Mouse (Mus musculus): ENCODE data around the gene Emc10. TPM values are rescaled to one million over a fixed set of nuclear protein-coding genes. Genes with fewer than 3 reads are reported as not detected.
A peak's percentile ranks its signal among the peaks of the same experiment; 100 is the strongest.

The Emc10 gene
- polyA plus RNA-seq, 1 experiment from 2014 or later: 114 TPM

- H3K27ac ChIP-seq (replicated peaks in 1 of 2; ENCODE audit: control insufficient read depth in 1 of 2, insufficient read depth in 1 of 2, low read depth in 2 of 2, low read length in 2 of 2): no peak overlapping the region
- WGBS: 70% methylated on average over 1 of the region's 1 CpGs
- no peak for ATAC-seq (ENCODE audit: insufficient number of reproducible peaks, insufficient read depth, low FRiP score, low read depth)
- peaks cover 7 to 8% of the 10 kb centered on the region in 2 experiments for H3K4me1 ChIP-seq (ENCODE audit: control insufficient read depth in 2 of 2, insufficient read depth in 2 of 2, low read length in 2 of 2)
- no peaks in the 10 kb centered on the region for H3K9me3 ChIP-seq (ENCODE audit: control insufficient read depth, low read length)
- peaks cover 9% of the 10 kb centered on the region; the same call in 1 of the 2 replicates for H3K27me3 ChIP-seq (ENCODE audit: control insufficient read depth, insufficient read depth, low read length)
- H3K9ac ChIP-seq (ENCODE audit: low read length): no peak overlapping the region
- H3K4me2 ChIP-seq (ENCODE audit: low read length): no peak overlapping the region
- no peak overlapping the region for H3K4me3 ChIP-seq (ENCODE audit: control insufficient read depth in 1 of 2, insufficient read depth in 1 of 2, low read depth in 1 of 2, low read length in 2 of 2)
- peaks cover 7% of the 10 kb centered on the region; the same call in 1 of the 2 replicates for H3K36me3 ChIP-seq (ENCODE audit: control insufficient read depth, insufficient read depth, low read length)
Measured at GRCm38 (mm10) chr7:44498922-44499321, 2.6 kb upstream of the Emc10 start.

DNA sequence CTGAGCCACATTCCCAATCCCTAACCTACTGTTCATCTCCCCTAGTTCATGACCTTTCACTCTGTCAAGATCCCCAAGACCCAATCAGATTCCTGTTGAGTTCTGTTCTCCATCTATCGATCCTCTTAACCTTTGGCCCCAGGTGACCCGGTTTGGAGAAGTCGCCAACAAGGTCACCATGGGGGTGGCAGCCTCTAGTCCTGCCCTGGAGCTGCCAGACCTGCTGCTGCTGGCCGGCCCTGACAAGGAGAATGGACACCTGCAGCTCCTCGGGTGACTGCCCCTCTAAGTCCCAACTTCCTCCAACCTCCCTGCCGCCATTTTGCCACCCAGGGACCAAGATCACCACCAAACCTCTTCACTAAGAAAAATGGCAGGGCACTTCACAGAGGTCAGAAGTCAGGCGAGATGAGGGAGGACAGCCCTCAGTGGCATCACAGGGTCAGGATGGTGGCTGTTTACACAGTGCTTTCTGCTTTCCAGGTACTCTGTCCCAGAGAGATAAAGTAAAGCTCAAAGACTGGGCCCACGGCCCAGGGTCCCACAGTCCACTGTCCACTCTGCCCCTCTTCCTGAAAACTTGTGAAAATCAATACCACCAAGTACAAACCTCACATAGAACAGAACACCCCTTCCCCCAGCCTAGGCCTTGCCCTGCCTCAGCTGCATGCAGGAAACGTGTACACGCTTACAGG lies 1.2 kb upstream of the Emc10 start:
- WGBS: 84% methylated on average over 10 of the region's 10 CpGs
- Histone ChIP-seq H3K9ac (ENCODE audit: low read length) (no peak overlapping the region), H3K4me1 (ENCODE audit: control insufficient read depth in 2 of 2, insufficient read depth in 2 of 2, low read length in 2 of 2) (peaks cover 7 to 8% of the 10 kb centered on the region in 2 experiments), H3K27ac (replicated peaks in 1 of 2; ENCODE audit: control insufficient read depth in 1 of 2, insufficient read depth in 1 of 2, low read depth in 2 of 2, low read length in 2 of 2) (no peak overlapping the region), H3K4me3 (ENCODE audit: control insufficient read depth in 1 of 2, insufficient read depth in 1 of 2, low read depth in 1 of 2, low read length in 2 of 2) (0 out of 4 replicates have a peak overlapping the region, but pooled peaks of 1 of the 2 experiments have one; percentile 76), H3K4me2 (ENCODE audit: low read length) (peak overlapping the region; percentile 85), H3K36me3 (ENCODE audit: control insufficient read depth, insufficient read depth, low read length) (peaks cover 18% of the 10 kb centered on the region; the same call in 1 of the 2 replicates), H3K27me3 (ENCODE audit: control insufficient read depth, insufficient read depth, low read length) (peaks cover 9% of the 10 kb centered on the region; the same call in 1 of the 2 replicates), H3K9me3 (ENCODE audit: control insufficient read depth, low read length) (no peaks in the 10 kb centered on the region)
- no peak for ATAC-seq (ENCODE audit: insufficient number of reproducible peaks, insufficient read depth, low FRiP score, low read depth)

DNA sequence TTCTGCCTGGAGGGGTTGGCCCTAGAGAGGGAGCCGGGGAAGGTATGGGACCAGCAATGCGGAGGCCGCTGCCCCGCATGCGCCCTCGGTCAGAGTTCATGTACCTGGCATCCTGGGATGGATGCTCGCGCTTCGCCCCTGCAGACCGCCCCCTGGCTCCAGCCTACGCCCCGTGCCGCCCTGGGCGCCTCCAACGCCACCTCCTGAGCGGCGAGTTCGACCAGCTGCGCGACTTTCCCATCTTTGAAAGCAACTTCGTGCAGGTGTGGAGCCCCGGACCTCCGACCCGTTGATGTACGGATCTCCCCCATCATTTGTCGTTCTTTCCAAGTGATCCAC lies 411 bp upstream of the Emc10 start:
- Histone ChIP-seq H3K4me3 (ENCODE audit: control insufficient read depth in 1 of 2, insufficient read depth in 1 of 2, low read depth in 1 of 2, low read length in 2 of 2) (peak overlapping the region; percentile 69 to 76), H3K9ac (ENCODE audit: low read length) (peak overlapping the region; percentile 83), H3K27me3 (ENCODE audit: control insufficient read depth, insufficient read depth, low read length) (peaks cover 9% of the 10 kb centered on the region; the same call in 1 of the 2 replicates), H3K36me3 (ENCODE audit: control insufficient read depth, insufficient read depth, low read length) (peaks cover 25% of the 10 kb centered on the region), H3K9me3 (ENCODE audit: control insufficient read depth, low read length) (no peaks in the 10 kb centered on the region), H3K27ac (replicated peaks in 1 of 2; ENCODE audit: control insufficient read depth in 1 of 2, insufficient read depth in 1 of 2, low read depth in 2 of 2, low read length in 2 of 2) (peak overlapping the region; percentile 66 to 91), H3K4me1 (ENCODE audit: control insufficient read depth in 2 of 2, insufficient read depth in 2 of 2, low read length in 2 of 2) (peaks cover 7 to 8% of the 10 kb centered on the region in 2 experiments), H3K4me2 (ENCODE audit: low read length) (peak overlapping the region; percentile 85)
- WGBS: 1% methylated on average over 25 of the region's 26 CpGs
- ATAC-seq (ENCODE audit: insufficient number of reproducible peaks, insufficient read depth, low FRiP score, low read depth): no peak

DNA sequence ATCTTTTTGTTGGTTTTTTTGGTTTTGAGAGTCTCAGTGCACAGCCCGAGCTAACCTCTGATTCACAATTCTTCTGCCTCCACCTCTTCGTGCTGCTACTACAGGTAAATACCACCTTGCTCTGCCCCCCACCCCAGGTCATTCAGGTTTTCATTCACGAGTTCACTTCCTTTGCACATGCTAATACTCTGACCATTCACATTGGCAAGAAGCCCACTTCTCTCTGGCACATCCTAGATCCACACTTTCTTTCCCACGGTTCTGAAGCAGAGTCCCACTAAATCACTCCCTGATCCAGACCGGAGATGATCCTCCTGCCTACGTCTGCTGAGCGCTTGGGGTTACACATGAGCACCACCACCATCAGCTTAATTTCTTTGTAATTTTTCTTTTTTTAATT lies 1.2 kb downstream of the Emc10 start:
- no peak for ATAC-seq (ENCODE audit: insufficient number of reproducible peaks, insufficient read depth, low FRiP score, low read depth)
- H3K4me3 ChIP-seq (ENCODE audit: control insufficient read depth in 1 of 2, insufficient read depth in 1 of 2, low read depth in 1 of 2, low read length in 2 of 2): peak overlapping the region in 1 of 2 experiments; percentile 76; a peak in 1 of 4 replicates

GRCm38 (mm10) chr7:44494681-44495080 lies 1.6 kb downstream of the Emc10 start:
- WGBS: 87% methylated on average over 12 of the region's 12 CpGs
- peaks cover 46% of the 10 kb centered on the region for H3K36me3 ChIP-seq (ENCODE audit: control insufficient read depth, insufficient read depth, low read length)
- H3K27ac ChIP-seq (replicated peaks in 1 of 2; ENCODE audit: control insufficient read depth in 1 of 2, insufficient read depth in 1 of 2, low read depth in 2 of 2, low read length in 2 of 2): no peak overlapping the region
- H3K4me3 ChIP-seq (ENCODE audit: control insufficient read depth in 1 of 2, insufficient read depth in 1 of 2, low read depth in 1 of 2, low read length in 2 of 2): no peak overlapping the region
- ATAC-seq (ENCODE audit: insufficient number of reproducible peaks, insufficient read depth, low FRiP score, low read depth): no peak
- 0 out of 2 replicates have a peak, but pooled peaks cover 4% of the 10 kb centered on the region for H3K27me3 ChIP-seq (ENCODE audit: control insufficient read depth, insufficient read depth, low read length)
- H3K4me2 ChIP-seq (ENCODE audit: low read length): no peak overlapping the region
- no peak overlapping the region for H3K9ac ChIP-seq (ENCODE audit: low read length)
- H3K4me1 ChIP-seq (ENCODE audit: control insufficient read depth in 2 of 2, insufficient read depth in 2 of 2, low read length in 2 of 2): peaks cover 9 to 13% of the 10 kb centered on the region in 2 experiments
- no peaks in the 10 kb centered on the region for H3K9me3 ChIP-seq (ENCODE audit: control insufficient read depth, low read length)

More for the DNA sequence above, 1.2 kb downstream of the Emc10 start:
- H3K27ac ChIP-seq (replicated peaks in 1 of 2; ENCODE audit: control insufficient read depth in 1 of 2, insufficient read depth in 1 of 2, low read depth in 2 of 2, low read length in 2 of 2): no peak overlapping the region
- H3K4me2 ChIP-seq (ENCODE audit: low read length): peak overlapping the region; percentile 85
- peaks cover 9 to 11% of the 10 kb centered on the region in 2 experiments for H3K4me1 ChIP-seq (ENCODE audit: control insufficient read depth in 2 of 2, insufficient read depth in 2 of 2, low read length in 2 of 2)
- H3K9ac ChIP-seq (ENCODE audit: low read length): peak overlapping the region; percentile 83
- H3K27me3 ChIP-seq (ENCODE audit: control insufficient read depth, insufficient read depth, low read length): 0 out of 2 replicates have a peak, but pooled peaks cover 7% of the 10 kb centered on the region
- WGBS: 85% methylated on average over 7 of the region's 7 CpGs
- H3K9me3 ChIP-seq (ENCODE audit: control insufficient read depth, low read length): no peaks in the 10 kb centered on the region
- peaks cover 42% of the 10 kb centered on the region for H3K36me3 ChIP-seq (ENCODE audit: control insufficient read depth, insufficient read depth, low read length)

DNA sequence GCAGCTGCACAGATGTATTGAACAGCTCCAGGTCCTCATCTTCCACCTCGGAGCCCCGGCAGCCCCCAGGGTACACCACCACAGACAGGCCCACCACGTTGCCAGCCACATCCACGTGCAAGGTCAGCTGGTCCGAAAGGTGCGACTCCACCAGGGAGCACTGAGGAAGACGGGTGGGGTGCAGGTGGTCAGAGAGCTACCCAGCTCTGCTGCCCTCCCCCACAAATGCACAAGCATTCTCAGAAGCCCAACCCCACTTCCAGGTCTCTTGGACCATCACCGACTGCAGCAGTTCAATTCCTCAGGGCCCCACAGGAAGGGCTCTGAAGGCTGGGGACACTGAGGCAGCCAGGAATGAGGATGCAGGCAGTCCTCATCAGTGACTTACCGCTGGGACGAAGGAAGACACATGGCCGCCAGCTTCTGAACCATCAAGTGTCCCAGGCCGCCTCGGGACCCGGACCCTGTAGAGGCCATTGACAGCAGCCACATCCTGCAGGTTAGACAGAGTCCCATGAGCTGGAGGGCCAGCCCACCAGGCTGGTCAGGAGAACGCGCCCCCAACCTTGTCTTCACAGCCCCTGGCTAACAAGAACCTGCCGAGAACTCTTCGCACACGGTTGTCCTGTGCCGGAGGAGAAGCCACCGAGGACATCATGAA lies 4.0 kb downstream of the Emc10 start:
- Histone ChIP-seq H3K27ac (replicated peaks in 1 of 2; ENCODE audit: control insufficient read depth in 1 of 2, insufficient read depth in 1 of 2, low read depth in 2 of 2, low read length in 2 of 2) (no peak overlapping the region), H3K9me3 (ENCODE audit: control insufficient read depth, low read length) (no peaks in the 10 kb centered on the region), H3K36me3 (ENCODE audit: control insufficient read depth, insufficient read depth, low read length) (peaks cover 60% of the 10 kb centered on the region), H3K4me1 (ENCODE audit: control insufficient read depth in 2 of 2, insufficient read depth in 2 of 2, low read length in 2 of 2) (peaks cover 9 to 13% of the 10 kb centered on the region in 2 experiments), H3K4me3 (ENCODE audit: control insufficient read depth in 1 of 2, insufficient read depth in 1 of 2, low read depth in 1 of 2, low read length in 2 of 2) (no peak overlapping the region), H3K27me3 (ENCODE audit: control insufficient read depth, insufficient read depth, low read length) (no peaks in the 10 kb centered on the region), H3K9ac (ENCODE audit: low read length) (no peak overlapping the region), H3K4me2 (ENCODE audit: low read length) (no peak overlapping the region)
- 93% methylated on average over 21 of the region's 21 CpGs for WGBS
- no peak for ATAC-seq (ENCODE audit: insufficient number of reproducible peaks, insufficient read depth, low FRiP score, low read depth)

GRCm38 (mm10) chr7:44491391-44491790 lies 4.9 kb downstream of the Emc10 start:
- Histone ChIP-seq H3K27ac (replicated peaks in 1 of 2; ENCODE audit: control insufficient read depth in 1 of 2, insufficient read depth in 1 of 2, low read depth in 2 of 2, low read length in 2 of 2) (no peak overlapping the region), H3K9me3 (ENCODE audit: control insufficient read depth, low read length) (no peaks in the 10 kb centered on the region), H3K36me3 (ENCODE audit: control insufficient read depth, insufficient read depth, low read length) (peaks cover 60% of the 10 kb centered on the region), H3K27me3 (ENCODE audit: control insufficient read depth, insufficient read depth, low read length) (no peaks in the 10 kb centered on the region), H3K4me2 (ENCODE audit: low read length) (no peak overlapping the region), H3K9ac (ENCODE audit: low read length) (no peak overlapping the region), H3K4me3 (ENCODE audit: control insufficient read depth in 1 of 2, insufficient read depth in 1 of 2, low read depth in 1 of 2, low read length in 2 of 2) (no peak overlapping the region), H3K4me1 (ENCODE audit: control insufficient read depth in 2 of 2, insufficient read depth in 2 of 2, low read length in 2 of 2) (peaks cover 9 to 18% of the 10 kb centered on the region in 2 experiments)
- ATAC-seq (ENCODE audit: insufficient number of reproducible peaks, insufficient read depth, low FRiP score, low read depth): no peak
- WGBS: 94% methylated on average over 5 of the region's 5 CpGs
